Mouse (Mus musculus): ENCODE results near the gene Acp7.

Gene Acp7

DNA sequence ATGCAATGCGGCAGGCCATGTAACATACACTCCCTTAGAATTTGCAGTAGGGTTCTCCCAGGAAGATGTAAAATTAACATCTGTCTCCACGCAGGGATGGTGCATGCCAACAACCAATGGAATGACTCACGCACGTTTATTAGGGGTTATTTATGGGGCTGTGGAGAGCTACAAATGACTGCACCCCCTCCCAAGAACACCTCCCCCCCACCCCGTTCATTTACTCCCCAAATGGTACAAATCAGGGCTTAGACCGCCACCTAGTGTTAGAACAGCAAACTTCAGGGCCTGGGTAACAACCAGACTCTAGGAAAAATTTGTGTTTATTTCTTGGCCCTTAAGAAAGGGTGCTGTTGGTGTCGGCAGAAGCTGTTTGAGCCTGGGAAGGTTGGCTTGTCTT, 29.5 kb downstream of the Acp7 start:
- peak; percentile 64 for DNase-seq (ENCODE audit: low spot score)

GRCm38 (mm10) chr7:28601029-28601428, 30.1 kb downstream of the Acp7 start:
- peak; percentile 79 for DNase-seq (ENCODE audit: low spot score)

DNA sequence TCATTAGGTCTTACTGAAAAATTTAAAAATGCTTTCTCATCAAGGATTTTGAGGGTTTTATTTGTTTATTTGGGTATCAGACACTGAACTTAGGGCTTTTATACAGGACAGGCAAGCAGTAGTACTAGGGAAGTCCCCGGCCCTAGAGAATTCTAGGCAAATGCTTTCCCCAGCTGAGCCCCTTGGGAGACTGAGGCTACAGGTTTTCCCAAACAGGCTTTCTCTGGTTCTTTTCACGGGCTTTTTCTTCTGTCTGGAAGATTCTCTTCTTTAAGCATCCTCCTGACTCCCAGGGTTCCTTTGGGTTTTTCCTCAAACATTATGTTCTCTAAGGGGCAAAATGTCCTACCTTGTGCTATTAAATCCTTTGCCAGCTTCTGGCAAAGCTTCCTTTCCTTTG, 32.2 kb downstream of the Acp7 start:
- no peak for DNase-seq (ENCODE audit: low spot score)

DNA sequence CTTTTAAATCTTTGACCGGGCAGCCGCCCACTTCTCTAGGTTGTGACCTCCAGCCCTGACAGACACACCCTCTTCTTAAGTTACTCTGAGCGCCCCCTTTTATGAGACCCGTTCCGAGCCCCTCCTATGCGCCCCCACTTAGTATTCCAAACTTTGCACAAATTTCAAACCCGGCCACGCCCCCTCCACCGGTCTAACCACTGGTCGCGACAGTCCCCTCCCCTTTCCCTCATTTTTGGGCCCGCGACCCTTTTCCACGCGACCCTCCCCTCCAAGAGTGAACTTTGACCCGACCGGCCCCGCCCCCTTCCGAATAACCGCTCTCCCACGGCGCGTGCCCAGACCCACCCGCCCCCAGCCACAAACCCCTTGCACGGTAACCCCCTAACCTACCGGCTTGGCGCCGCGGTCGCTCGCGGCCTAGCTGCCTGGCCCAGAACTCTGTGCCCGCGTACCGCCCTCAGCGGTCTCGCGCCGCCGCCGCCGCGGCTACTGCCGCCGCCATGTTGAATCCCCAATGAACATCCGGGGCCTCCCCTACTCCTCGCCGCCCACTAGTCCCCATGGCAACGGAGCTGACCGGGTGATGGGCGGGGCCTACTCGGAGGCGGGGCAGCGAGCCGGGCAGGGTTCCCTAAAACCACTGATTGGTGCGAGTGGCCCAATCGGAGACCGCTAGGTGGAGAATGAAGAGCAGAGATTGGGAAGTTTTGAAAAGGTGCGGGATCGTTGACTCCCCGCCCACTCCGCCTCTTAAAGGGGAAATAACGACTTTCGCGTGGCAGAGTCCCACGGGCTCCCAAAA, 33.3 kb downstream of the Acp7 start, which contains the start of the genes Samd4b and Pak4:
TSS of gene Samd4b (minus strand) at position 503 of the 805 bp plus-strand sequence.
TSS of gene Pak4 (minus strand) at position 544 of the 805 bp plus-strand sequence.
- peak; percentile 100 for DNase-seq (ENCODE audit: low spot score)

- no peak for DNase-seq (ENCODE audit: low spot score)
These were observed 33.9 kb downstream of the Acp7 start for GRCm38 (mm10) chr7:28597277-28597570.

- DNase-seq (ENCODE audit: low spot score) = peak; percentile 71
These were observed 34.5 kb downstream of the Acp7 start for GRCm38 (mm10) chr7:28596436-28597276.

GRCm38 (mm10) chr7:28595751-28596435, 35.2 kb downstream of the Acp7 start:
- DNase-seq (ENCODE audit: low spot score) = no peak

DNA sequence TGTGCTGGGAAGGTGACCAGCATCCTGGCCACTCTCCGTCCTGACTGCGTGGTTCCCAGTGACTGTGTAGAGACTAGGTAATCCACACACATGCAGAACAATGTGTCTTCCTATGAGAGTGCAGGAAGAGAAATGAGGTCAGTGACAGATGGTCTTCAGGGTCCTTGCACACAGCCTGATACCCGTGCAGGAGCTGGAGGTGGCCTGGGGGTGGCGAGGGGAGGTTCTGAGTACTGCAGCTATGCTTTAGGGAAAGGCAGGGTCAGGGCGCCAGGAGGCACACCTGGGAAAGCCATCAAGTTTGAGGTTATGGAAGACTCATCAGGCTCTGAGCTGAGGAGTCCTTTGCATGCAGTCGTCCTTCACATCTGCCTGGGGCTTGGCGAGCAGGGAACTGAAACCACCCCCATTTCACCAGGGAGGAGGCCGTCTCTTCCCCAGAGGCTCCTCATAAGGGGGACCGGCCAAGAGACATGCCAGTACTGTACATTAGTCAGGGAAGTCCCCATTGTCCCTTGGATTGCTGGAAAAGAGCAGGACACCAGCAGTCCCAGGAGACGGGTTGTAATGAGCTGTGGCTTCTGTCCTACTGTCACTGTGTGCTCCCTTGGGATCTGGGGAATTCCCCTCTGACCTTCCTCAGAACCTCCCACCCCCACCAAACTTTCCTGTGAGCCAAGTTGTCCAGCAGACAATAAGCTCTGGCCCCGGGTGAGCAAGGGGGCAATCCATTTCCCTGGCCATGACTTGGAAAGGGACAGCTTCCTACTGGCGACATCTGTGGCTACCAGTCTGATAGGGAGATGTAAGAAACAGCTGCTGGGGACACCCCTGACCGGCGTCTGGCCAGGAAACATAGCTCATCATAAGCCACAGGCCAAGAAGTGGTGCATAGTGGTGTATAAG, 37.7 kb downstream of the Acp7 start:
- DNase-seq (ENCODE audit: low spot score) = no peak

GRCm38 (mm10) chr7:28591862-28592261, 39.3 kb downstream of the Acp7 start:
- no peak for DNase-seq (ENCODE audit: low spot score)

- no peak for DNase-seq (ENCODE audit: low spot score)
These were observed 43.5 kb downstream of the Acp7 start for GRCm38 (mm10) chr7:28587644-28588043.

DNA sequence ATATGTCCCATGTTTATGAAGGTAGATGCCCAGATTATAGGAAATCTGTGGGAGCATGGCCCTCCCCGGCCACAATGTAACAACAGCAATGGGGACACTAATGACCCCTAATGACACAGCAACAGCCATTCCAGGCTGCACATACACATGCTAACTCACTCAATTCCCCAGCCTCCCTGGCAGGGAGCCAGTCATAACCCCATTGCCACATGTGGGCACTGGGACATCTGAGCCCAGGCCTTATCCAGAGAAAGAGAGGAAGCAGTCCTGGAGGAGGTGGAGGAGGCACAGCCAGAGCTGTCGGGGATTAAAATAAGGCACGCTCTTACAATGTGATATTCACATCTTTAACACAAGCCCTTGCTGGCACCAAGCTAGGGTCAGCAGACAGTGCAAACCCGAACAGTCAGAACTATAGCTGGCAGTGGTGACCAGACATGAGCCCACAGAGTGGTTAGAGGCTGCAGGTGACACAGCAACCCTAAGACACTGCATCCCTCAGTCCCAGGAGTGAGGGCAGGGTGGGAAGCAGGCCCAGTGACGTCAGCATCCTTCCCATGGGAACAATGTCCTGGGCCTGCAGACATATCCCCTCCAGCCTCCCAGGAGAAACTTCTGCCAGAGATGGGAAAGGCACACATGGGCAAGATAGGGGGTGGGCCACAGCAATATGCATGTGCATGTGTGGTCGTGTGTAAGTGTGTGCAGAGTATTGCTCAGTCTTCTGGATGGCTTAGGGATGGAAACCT, 44.3 kb downstream of the Acp7 start:
- peak; percentile 62 for DNase-seq (ENCODE audit: low spot score)

- no peak for DNase-seq (ENCODE audit: low spot score)
These were observed 46.1 kb downstream of the Acp7 start for GRCm38 (mm10) chr7:28585001-28585400.

DNA sequence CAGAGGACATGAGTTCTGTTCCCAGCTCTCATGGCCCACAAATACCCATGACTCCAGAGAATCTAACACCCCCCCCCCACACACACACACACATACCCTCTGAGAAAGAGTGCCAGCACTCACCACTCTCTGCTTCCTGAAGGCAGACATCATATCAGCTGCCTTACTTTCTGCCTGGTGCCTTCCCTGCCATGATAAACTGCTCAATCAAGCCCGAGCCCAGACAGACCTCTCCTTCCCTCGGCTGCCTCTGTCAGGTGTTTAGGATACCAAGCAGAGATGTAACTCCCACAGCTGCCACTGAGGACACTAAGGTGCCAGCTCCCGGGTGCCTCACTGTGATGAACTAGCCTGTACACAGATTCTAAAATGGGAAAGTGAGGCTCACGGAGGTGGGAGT, 46.7 kb downstream of the Acp7 start:
- no peak for DNase-seq (ENCODE audit: low spot score)

GRCm38 (mm10) chr7:28583570-28584344, 47.4 kb downstream of the Acp7 start:
- no peak for DNase-seq (ENCODE audit: low spot score)

DNA sequence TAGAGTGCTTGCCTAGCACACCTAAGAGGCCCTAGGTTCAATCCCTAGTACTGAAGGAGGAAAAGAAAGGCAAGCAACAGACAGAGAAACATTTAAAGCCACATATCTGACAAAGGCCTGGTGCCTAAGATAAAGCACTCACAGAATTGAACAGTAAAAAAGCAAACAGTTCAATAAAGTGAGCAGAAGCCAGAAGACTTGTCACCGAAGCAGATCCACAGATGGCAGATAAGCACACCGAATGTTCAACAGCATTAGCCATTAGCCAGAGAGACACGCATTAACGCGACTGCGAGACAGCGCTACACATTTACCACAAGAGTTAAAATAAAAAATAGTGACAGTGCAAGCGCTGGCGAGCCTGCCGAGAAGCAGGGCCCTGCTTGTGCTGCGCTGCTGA, 48.3 kb downstream of the Acp7 start:
- DNase-seq (ENCODE audit: low spot score) = no peak

GRCm38 (mm10) chr7:28581721-28582120, 49.4 kb downstream of the Acp7 start:
- DNase-seq (ENCODE audit: low spot score) = no peak

DNA sequence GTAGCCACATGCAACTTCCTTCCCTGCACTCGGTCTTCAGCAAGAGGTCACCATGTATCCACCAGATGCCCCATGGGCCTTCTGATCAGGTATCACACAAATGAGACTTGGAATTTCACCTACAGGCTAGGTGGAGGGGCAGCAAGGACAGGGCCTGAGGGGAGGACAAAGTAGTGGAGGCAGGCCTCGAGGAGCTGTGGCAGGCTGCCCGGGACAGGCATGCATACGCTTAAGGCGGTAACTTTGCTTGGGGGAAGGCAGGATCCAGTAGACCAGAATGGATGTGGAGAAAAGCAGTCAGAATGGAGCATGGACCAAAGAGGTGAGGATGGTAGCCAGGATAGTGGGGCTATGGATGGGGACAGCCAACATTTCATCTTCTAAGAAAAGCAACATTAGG, 51.3 kb downstream of the Acp7 start:
- DNase-seq (ENCODE audit: low spot score) = no peak

- no peak for DNase-seq (ENCODE audit: low spot score)
These were observed 52.5 kb downstream of the Acp7 start for GRCm38 (mm10) chr7:28578543-28579053.

DNA sequence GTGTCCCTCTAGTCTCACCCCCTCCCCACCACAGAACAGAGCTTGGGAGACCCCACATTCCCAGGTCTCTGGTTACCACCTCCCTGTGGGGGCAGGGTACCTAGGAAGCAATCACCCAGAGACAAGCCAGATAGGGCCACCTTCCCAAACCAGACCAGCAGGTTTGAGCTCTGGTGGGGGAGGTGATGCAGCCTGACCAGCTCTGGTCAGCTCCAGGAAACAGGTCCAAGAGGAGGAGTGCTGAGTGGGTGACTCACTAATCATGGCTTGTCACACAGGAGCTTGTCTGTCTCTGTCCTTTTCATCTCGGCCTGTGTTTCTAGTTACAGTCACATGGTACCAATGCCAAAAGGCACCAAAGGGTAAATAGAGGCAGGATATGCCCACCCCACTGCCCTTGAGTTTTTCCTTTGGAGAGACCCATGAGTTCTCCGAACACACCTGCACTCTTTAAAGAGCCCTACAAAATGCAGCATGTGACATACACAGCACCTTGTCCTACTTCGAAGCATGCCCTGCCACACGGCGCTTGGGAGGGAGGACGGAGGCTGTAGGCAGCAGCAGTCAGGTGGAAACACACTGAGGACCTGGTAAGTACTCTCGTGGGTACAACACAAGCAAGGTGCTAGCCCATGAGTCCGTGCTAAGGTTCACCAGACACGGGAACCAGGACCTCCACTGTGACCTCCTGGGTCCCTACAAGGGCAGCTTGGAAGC, 53.1 kb downstream of the Acp7 start:
- DNase-seq (ENCODE audit: low spot score) = peak; percentile 89

All from urinary bladder, postnatal 14 days (tissue).